Mouse (Mus musculus) liver, embryonic 14.5 days (tissue): ENCODE measurements around the gene Teddm1a. TPM values are rescaled to one million over a fixed set of nuclear protein-coding genes. Genes with fewer than 3 reads are reported as not detected.

Experiments
- ATAC-seq: fragments of 200-750 bp; cut with Nextera tagmentation; 2 replicates; pipeline ENCODE4 v1.8.0; 2017; ENCODE audit warnings: moderate number of reproducible peaks, mild to moderate bottlenecking, moderate library complexity; ENCODE audit not compliant: insufficient read depth
- DNase-seq, 3 experiments: peaks; one replicate each; pipeline ENCODE4 v3.0.0-alpha.2; 2012 to 2013; ENCODE audit warnings: low read depth in 3 of 3, low spot score in 3 of 3
- H3K27ac ChIP-seq: fragments of 300-500 bp; sonication (generic); 2 replicates; pipeline ENCODE4 v1.5.1; 2014; ENCODE audit warnings: moderate library complexity, mild to moderate bottlenecking, control low read depth, inconsistent platforms
- H3K27me3 ChIP-seq: fragments of 300-500 bp; sonication (generic); 2 replicates; pipeline ENCODE4 v1.6.1; 2014; ENCODE audit warnings: mild to moderate bottlenecking, low read length, moderate library complexity; ENCODE audit not compliant: control insufficient read depth, insufficient read depth
- H3K36me3 ChIP-seq: fragments of 300-500 bp; sonication (generic); replicated peaks from 2 replicates; pipeline ENCODE4 v1.6.1; 2014; ENCODE audit warnings: low read depth; ENCODE audit not compliant: control insufficient read depth, insufficient read depth
- H3K4me1 ChIP-seq, 2 experiments: fragments of 200-500 bp in 1 of 2; fragments of 300-500 bp in 1 of 2; sonication (generic) in 1 of 2; replicated peaks; 2 replicates each; pipeline ENCODE4 v1.6.1; 2012 to 2014; ENCODE audit warnings: antibody characterized with exemption in 1 of 2, inconsistent platforms in 1 of 2, low read length in 1 of 2; ENCODE audit not compliant: control insufficient read depth in 2 of 2, insufficient read depth in 2 of 2
- H3K4me2 ChIP-seq: fragments of 300-500 bp; sonication (generic); 2 replicates; pipeline ENCODE4 v1.6.1; 2014; ENCODE audit warnings: low read depth, mild to moderate bottlenecking, control low read depth, moderate library complexity
- H3K4me3 ChIP-seq, 2 experiments: fragments of 200-500 bp in 1 of 2; fragments of 300-500 bp in 1 of 2; sonication (generic) in 1 of 2; 2 replicates each; pipeline ENCODE4 v1.5.1; 2012 to 2014; ENCODE audit warnings: low read depth in 2 of 2, low read length in 2 of 2, mild to moderate bottlenecking in 2 of 2, control low read depth in 1 of 2, inconsistent platforms in 1 of 2, moderate library complexity in 1 of 2; ENCODE audit not compliant: insufficient read depth in 1 of 2
- H3K9ac ChIP-seq: fragments of 300-500 bp; sonication (generic); replicated peaks from 2 replicates; pipeline ENCODE4 v1.6.1; 2014; ENCODE audit warnings: mild to moderate bottlenecking, control low read depth, moderate library complexity
- H3K9me3 ChIP-seq: fragments of 300-500 bp; sonication (generic); 2 replicates; pipeline ENCODE4 v1.6.1; 2016; ENCODE audit warnings: low read length, mixed read lengths; ENCODE audit not compliant: control insufficient read depth
- CTCF ChIP-seq: IDR thresholded peaks from 2 replicates; pipeline ENCODE4 v1.5.1; 2016; ENCODE audit warnings: antibody characterized with exemption, low read depth, control low read depth
- EP300 ChIP-seq: IDR thresholded peaks from 2 replicates; pipeline ENCODE4 v1.6.1; 2016; ENCODE audit warnings: antibody characterized with exemption, low read depth
- WGBS: fragments of 180-500 bp; shearing (Covaris S2); extraction: QIAGEN DNeasy Blood & Tissue Kit; methylation state at CpG from one replicate; pipeline ENCODE4 v1.1.7; 2014; ENCODE audit not compliant: insufficient replicate concordance; 5-methylcytosine and 5-hydroxymethylcytosine counted together
- polyA plus RNA-seq, 2 experiments: library from polyadenylated mRNA; depleted of rRNA in 1 of 2; stranded (reverse) in 1 of 2; unstranded in 1 of 2; fragments of >200 nt; fragmentation: Nextera tagmentation in 1 of 2; extraction: Ambion mirVana in 1 of 2; gene quantifications; 2 replicates each; pipeline versions ENCODE4 v1.2.1 to v1.2.3; 2012 to 2014

Teddm1a gene
- polyA plus RNA-seq, 2 experiments: not detected

DNA sequence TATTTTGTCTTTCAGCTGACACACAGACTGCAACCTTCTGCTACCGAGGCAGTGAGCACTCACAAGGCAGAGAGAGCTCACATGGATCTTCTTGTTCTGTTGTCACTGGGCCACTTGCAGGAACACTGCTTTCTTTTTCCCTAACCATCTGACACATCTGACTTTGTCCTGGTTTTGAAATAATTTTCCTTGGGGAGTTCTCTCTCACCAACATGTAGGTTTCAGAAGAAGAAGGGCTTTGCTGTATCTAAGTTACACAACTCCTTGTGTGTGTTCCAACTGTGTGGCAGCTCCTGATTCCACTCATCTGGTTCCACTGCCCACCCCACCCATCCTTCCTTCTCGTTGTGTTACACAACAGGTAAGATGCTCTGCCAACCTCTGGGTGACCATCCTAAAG lies 2.2 kb downstream of the Teddm1a start:
- ATAC-seq: no peak
- Histone ChIP-seq H3K36me3 (no peaks in the 10 kb centered on the region), H3K27ac (no peak overlapping the region), H3K9ac (no peak overlapping the region), H3K9me3 (no peaks in the 10 kb centered on the region), H3K27me3 (no peaks in the 10 kb centered on the region), H3K4me2 (no peak overlapping the region), H3K4me3 (no peak overlapping the region), H3K4me1 (peaks cover under 1 to 5% of the 10 kb centered on the region in 2 experiments)
- WGBS: 40% methylated on average over 2 of the region's 2 CpGs
- DNase-seq: no peak
- TF ChIP-seq CTCF: no peak
- TF ChIP-seq EP300: no peak

DNA sequence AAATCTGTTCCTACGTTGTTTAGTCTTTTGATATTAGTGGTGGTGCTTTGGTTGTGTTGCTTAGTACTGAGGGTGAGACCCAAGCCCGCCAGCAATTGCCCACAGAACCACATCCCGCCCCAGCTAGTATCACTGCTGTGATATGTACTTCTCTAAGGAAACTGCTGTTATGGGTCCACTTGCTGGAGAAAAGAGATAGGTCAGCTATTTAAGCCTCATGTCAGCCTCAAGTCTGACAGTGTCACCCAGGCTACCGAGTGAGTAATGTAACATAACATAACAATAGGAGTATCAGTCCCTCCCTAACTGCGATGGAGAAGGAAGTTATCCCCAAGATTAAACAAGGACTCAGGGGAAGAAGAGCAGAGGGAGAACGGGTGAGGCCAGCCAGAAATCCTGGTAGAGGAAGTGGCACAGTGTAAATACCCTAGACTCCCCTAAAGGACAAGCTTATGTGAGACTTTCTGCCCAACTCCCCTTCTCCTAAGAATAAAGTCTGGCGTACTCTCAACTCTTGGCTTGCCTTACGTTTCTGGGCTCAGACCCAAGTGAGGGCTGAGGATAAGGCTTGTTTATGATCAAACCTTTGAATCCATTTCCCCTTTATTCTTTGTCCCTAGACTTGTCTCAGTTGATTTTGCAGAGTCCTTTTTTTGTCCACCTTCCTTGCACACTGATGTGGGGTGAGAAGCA lies 2.8 kb downstream of the Teddm1a start:
- 35% methylated on average over 8 of the region's 8 CpGs for WGBS
- H3K4me1 ChIP-seq: peaks cover 6 to 10% of the 10 kb centered on the region in 2 experiments
- no peak for DNase-seq

DNA sequence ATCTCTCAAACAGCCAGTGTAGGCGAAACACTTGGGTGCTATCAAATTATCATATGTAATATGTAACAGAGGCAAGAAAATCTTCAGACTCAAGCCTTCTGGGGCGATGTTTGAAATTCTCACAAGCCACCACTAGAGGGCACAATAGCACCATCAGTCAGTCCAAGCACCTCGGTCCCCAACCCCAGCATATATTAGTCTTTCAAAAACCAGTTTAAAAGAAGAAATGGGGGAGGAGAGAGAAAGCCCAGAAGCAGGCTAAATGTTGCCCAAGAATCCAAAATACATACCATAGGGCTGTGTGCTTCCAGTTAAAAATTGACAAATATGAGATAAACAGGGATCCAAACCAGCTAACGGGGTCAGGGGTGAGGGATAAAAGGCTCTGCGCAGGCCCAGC lies 3.4 kb downstream of the Teddm1a start:
- H3K9me3 ChIP-seq: no peaks in the 10 kb centered on the region
- no peak overlapping the region for H3K27ac ChIP-seq
- peak; percentile 85 for TF ChIP-seq CTCF
- peak; percentile 14; the same call in 1 of the 2 replicates for TF ChIP-seq EP300
- H3K27me3 ChIP-seq: no peaks in the 10 kb centered on the region
- H3K36me3 ChIP-seq: no peaks in the 10 kb centered on the region
- ATAC-seq (no peak), DNase-seq (peak; percentile 57 to 65 (median 59))
- 33% methylated on average over 5 of the region's 5 CpGs for WGBS
- H3K4me1 ChIP-seq: peaks cover 6 to 10% of the 10 kb centered on the region in 2 experiments
- H3K4me2 ChIP-seq: no peak overlapping the region
- no peak overlapping the region for H3K4me3 ChIP-seq
- no peak overlapping the region for H3K9ac ChIP-seq

More for the DNA sequence above, 2.8 kb downstream of the Teddm1a start:
- no peaks in the 10 kb centered on the region for H3K36me3 ChIP-seq
- no peak overlapping the region for H3K9ac ChIP-seq
- H3K9me3 ChIP-seq: no peaks in the 10 kb centered on the region
- no peak overlapping the region for H3K4me2 ChIP-seq
- H3K27me3 ChIP-seq: no peaks in the 10 kb centered on the region
- TF ChIP-seq CTCF (no peak), EP300 (no peak)
- no peak overlapping the region for H3K4me3 ChIP-seq
- no peak for ATAC-seq
- no peak overlapping the region for H3K27ac ChIP-seq

DNA sequence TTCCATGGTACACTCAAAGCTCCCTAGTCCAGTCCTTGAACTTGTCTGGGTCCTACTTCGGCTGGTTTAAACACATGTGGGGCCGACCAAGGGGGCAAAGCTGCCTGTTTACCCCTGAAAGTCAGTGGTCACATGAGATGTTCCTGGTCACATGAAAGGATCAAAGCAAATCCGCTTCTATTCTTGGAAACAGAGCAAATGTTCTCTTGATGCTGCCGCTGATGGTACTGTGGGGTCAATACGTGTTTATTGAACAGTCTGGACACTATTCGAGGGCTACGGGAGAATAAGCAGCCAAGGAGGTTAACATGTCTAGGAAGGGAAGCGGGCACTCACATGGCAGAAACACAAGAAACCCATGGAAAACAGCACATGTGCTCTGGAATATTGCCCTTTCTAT lies 5.7 kb downstream of the Teddm1a start:
- TF ChIP-seq CTCF (no peak), EP300 (no peak)
- no peak for ATAC-seq
- no peak overlapping the region for H3K4me2 ChIP-seq

DNA sequence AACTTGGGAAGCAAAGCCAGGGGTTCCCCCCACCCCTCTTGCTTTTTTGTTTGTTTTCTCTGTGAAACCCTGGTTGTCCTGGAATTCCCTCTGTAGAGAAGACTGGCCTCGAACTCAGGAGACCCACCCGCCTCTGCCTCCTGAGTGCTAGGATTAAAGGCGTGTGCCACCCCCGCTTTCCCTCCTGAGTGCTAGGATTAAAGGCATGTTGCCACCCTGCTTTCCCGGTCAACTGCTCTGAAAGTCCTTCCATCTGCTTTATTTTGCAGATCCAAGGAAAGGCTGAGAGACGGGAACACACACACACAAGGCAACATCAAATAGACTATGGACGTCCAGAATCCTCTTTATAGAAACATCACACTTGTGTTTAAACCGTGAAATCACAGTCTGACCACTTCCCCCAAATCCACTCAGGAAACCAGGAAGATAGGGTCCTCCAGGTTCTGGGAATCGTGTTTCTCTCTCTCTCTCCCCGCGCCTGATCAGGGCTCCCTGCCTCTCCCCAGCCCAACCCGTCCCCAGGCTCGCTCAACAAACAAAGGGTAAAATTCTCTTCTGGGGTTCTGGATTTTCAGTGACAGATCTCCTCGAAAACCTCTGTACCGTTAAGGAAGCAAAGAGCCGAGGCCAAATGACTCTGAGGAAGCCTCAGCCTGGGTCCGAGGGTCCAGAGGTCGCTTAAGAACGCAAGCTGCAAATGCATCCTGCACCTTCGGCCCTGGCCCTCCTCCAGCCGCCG lies 7.6 kb downstream of the Teddm1a start:
- DNase-seq: no peak
- peaks cover 10 to 13% of the 10 kb centered on the region in 2 experiments for H3K4me1 ChIP-seq
- no peaks in the 10 kb centered on the region for H3K9me3 ChIP-seq
- no peak for TF ChIP-seq EP300
- H3K9ac ChIP-seq: peak overlapping the region; percentile 67
- H3K36me3 ChIP-seq: peaks cover 18% of the 10 kb centered on the region
- peak overlapping the region; percentile 75 to 77 for H3K4me3 ChIP-seq
- no peak for ATAC-seq
- peak overlapping the region; percentile 83 for H3K4me2 ChIP-seq
- WGBS: 21% methylated on average over 22 of the region's 22 CpGs
- H3K27ac ChIP-seq: peak overlapping the region; percentile 20
- no peaks in the 10 kb centered on the region for H3K27me3 ChIP-seq

More for the DNA sequence above, 5.7 kb downstream of the Teddm1a start:
- no peak for DNase-seq
- no peak overlapping the region for H3K4me3 ChIP-seq
- H3K27ac ChIP-seq: no peak overlapping the region
- no peaks in the 10 kb centered on the region for H3K27me3 ChIP-seq
- no peaks in the 10 kb centered on the region for H3K36me3 ChIP-seq
- H3K9ac ChIP-seq: no peak overlapping the region
- no peaks in the 10 kb centered on the region for H3K9me3 ChIP-seq
- peaks cover 10 to 13% of the 10 kb centered on the region in 2 experiments for H3K4me1 ChIP-seq
- 71% methylated on average over 8 of the region's 8 CpGs for WGBS
